Mouse (Mus musculus) macrophage (primary cell): ENCODE data around the gene 1190002N15Rik. TPM values are rescaled to one million over a fixed set of nuclear protein-coding genes. Genes with fewer than 3 reads are reported as not detected.

ENCODE experiments used
- H3K27ac ChIP-seq: fragments of 350-480 bp; formaldehyde crosslinking; 2 replicates; pipeline ENCODE4 v1.9.0; 2021
- H3K36me3 ChIP-seq: fragments of 350-480 bp; formaldehyde crosslinking; 2 replicates; pipeline ENCODE4 v1.9.0; 2021; ENCODE audit errors: inconsistent target
- H3K4me3 ChIP-seq: fragments of 350-480 bp; formaldehyde crosslinking; 2 replicates; pipeline ENCODE4 v1.9.0; 2021; ENCODE audit errors: inconsistent target
- H3K79me2 ChIP-seq: fragments of 350-480 bp; formaldehyde crosslinking; 2 replicates; pipeline ENCODE4 v1.9.0; 2021; ENCODE audit errors: inconsistent target
- WGBS: methylation state at CpG from one replicate; pipeline ENCODE4 v1.1.7; 2026; ENCODE audit warnings: inconsistent platforms; ENCODE audit not compliant: missing documents; 5-methylcytosine and 5-hydroxymethylcytosine counted together
- polyA plus RNA-seq: library from polyadenylated mRNA; stranded (reverse); fragments of 250-400 nt; gene quantifications from 3 replicates; pipeline ENCODE4 v1.2.4, GENCODE M21; 2018; ENCODE audit warnings: inconsistent platforms

1190002N15Rik gene
- polyA plus RNA-seq, 1 experiment from 2014 or later, result 25.6 TPM

DNA sequence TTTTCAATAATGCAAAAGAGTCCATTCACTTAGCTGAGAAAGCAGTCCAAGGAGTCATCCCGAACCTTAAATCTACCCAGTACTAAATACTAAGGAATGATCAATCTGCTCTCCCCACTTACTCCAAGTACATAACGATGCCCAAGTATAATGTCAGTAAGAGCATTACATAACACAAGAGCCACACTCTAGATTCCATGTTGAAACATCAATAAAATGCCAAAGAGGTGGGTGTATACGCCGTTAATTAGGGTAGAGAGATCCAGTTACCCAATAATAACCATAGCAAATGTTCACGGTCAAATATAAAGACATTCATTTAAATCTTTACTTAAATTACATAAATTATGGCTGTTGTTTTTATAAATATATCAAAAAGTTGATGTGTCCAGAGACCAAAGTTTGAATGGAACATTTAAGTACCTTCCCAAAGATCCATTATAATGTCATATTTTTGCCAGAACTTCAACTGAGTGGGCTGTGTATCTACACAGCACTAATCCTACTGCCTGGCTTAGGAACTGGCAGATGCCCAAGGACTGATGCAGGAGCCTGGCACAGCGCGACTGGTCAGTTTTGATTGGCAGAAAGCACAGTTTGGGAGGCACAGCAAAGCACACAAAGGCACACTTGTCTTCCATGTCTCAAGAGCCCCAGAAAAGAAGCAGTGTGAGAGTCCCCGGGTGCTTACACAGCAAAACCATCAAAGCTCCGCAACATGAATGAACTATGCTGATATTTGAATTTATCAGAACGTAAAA lies 55.5 kb downstream of the 1190002N15Rik start:
- whole genome bisulfite sequencing, result 92% methylated on average over 10 of the region's 10 CpGs
- Histone ChIP-seq H3K36me3 (no peaks in the 10 kb centered on the region), H3K4me3 (no peak overlapping the region), H3K27ac (no peak overlapping the region), H3K79me2 (no peaks in the 10 kb centered on the region)

DNA sequence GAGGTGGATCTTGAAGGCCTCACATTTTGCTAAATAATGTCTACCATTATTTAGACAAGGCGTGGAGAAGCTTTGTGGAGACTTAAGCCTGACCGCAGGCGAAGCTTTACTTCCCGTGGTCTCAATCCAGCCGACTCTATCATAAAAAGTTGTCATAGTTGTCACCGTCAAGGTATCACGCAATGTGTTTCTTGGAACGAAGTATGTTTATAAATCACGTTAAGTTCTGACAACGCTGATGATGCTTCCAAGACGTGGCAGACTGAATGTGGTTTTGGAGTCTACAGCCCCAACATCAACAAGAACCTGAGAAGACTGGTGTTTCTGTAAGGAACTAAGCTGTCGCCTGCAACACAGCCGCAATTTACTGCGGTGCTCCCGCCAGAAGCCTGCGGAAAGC lies 56.8 kb downstream of the 1190002N15Rik start:
- no peak overlapping the region for H3K27ac ChIP-seq
- WGBS, result 86% methylated on average over 16 of the region's 16 CpGs
- no peak overlapping the region for H3K4me3 ChIP-seq
- H3K36me3 ChIP-seq, result no peaks in the 10 kb centered on the region
- no peaks in the 10 kb centered on the region for H3K79me2 ChIP-seq

DNA sequence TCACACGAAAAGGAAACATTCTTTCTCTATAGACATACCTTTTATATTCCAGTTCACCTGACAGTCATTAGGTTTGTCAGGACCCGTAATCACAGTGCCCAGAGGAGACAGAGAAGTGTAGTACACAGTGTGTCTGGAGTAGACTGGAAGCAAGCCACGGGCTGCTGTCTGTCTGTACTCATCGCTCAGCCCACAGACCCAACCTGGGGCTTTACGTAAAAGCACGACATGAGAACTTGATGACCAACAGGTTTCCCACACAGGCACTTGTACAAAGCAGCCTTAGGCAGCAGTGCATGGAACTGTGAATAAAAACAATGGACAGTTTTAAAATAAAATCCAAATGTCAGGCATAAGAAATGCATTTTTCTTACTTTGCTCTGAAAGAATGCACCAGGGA lies 58.5 kb downstream of the 1190002N15Rik start:
- H3K4me3 ChIP-seq, result no peak overlapping the region
- 95% methylated on average over 6 of the region's 6 CpGs for WGBS

DNA sequence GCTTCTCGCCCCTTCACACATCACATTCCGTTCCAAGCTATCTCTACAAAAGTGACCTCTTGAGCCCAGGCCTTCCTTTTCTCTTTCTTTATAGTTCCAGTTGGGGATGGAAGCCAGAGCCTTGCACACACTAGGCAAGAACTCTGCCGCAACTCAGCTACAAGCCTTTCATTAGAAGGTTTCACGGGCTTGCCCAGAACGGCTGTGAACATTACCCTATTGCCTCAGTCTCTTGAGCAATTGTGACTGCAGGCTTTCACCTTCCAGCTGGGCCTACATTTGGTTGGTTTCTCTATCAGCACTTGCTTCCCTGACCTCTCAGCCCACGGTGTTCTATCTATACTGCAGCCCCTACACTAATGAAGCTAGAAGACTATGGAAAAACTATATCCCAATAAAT lies 58.9 kb downstream of the 1190002N15Rik start:
- 97% methylated on average over 6 of the region's 6 CpGs for WGBS
- no peaks in the 10 kb centered on the region for H3K36me3 ChIP-seq

More for the DNA sequence above, 58.5 kb downstream of the 1190002N15Rik start:
- Histone ChIP-seq H3K27ac (no peak overlapping the region), H3K36me3 (no peaks in the 10 kb centered on the region), H3K79me2 (no peaks in the 10 kb centered on the region)

DNA sequence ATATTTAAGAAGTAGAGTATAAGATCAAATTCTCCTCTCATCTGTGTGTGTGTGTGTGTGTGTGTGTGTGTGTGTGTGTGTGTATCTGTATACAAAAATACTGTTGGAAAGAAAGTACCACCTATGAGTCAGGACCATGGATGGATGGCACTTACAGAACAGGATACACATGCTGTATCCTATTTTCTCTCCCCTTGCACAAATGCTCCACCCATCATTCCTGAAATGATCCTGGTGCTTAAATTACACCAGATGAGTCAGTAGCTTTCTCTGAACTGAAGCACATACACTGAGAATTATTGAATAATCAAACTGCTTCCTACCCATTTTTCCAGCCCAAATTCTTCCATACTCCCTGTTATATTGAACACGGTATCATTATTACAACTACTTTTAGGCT lies 61.9 kb downstream of the 1190002N15Rik start:
- H3K79me2 ChIP-seq, result no peaks in the 10 kb centered on the region
- 100% methylated on average over 1 of the region's 1 CpGs for WGBS
- no peak overlapping the region for H3K27ac ChIP-seq
- no peaks in the 10 kb centered on the region for H3K36me3 ChIP-seq
- no peak overlapping the region for H3K4me3 ChIP-seq

More for the DNA sequence above, 58.9 kb downstream of the 1190002N15Rik start:
- H3K79me2 ChIP-seq, result no peaks in the 10 kb centered on the region
- no peak overlapping the region for H3K4me3 ChIP-seq
- H3K27ac ChIP-seq, result no peak overlapping the region

DNA sequence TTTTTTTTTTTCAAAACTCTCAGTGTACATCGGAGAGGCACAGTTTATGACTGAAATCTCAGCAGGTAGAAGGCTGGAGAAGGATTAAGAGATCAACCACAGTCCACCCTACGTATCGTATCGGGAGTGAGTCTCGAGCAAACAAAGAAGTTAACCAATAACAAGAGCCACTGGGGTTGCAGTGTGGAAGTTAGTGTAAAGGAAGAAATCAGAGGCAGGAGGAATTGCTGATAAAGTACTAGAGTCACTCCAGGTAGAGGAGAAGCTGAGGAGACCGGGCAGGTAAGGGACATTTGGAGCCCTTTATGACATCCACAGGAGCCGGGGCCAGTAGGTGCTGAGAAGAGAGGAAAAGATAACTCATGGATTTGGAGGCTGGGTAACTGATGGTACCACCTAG lies 64.0 kb downstream of the 1190002N15Rik start:
- WGBS, result 72% methylated on average over 7 of the region's 7 CpGs
- Histone ChIP-seq H3K4me3 (no peak overlapping the region), H3K27ac (no peak overlapping the region)

DNA sequence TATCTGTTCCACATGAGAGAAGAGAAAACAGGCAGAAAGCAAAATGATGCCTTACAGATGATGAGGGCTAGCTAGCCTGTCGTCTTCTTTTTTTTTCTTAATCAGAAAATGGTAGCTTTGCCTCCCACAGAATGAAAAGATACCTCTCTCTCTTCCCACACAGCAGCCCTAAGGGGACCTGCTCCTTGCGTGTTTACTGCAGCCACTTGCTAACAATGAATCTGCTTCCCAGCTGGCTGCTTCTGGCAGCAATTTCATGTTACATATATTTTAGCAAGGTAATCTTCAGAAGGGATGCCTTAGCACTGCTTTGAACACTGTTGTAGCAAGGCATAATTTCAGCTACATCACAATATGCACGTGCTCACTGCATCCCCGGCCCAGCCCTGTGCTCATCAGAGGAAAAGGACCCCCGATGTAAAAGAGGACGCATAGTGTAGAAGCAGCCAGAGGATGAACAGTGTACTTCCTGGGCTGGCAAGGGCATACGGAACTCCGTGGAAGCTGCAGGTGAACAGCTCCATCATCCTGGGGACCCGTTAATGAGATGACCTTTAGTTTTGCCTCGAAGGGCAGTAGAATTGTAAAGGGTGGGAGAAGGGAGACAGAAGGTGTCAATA lies 64.8 kb downstream of the 1190002N15Rik start:
- no peaks in the 10 kb centered on the region for H3K36me3 ChIP-seq
- H3K4me3 ChIP-seq, result no peak overlapping the region
- no peak overlapping the region for H3K27ac ChIP-seq
- WGBS, result 77% methylated on average over 10 of the region's 10 CpGs
- no peaks in the 10 kb centered on the region for H3K79me2 ChIP-seq

More for the DNA sequence above, 64.0 kb downstream of the 1190002N15Rik start:
- Histone ChIP-seq H3K79me2 (no peaks in the 10 kb centered on the region), H3K36me3 (no peaks in the 10 kb centered on the region)

DNA sequence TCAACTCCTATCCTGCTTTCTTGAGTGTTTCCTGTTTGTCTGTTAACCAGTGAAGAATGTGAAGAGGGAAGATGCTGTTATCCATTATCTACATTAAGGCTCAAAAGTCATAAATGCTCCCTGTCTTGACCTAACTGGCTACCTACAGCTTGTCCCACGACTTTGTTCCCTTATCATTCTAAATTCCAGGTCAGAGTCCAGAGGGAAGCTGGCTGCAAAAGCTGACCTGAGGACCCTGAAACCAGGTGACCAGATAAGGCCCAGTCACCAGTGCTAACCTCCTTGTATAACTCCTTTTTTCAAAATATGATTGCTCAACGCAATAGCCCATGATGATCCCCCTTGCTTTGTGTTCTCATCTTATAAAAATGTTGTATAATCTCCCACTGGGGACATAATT lies 66.4 kb downstream of the 1190002N15Rik start:
- H3K36me3 ChIP-seq, result no peaks in the 10 kb centered on the region
- H3K27ac ChIP-seq, result no peak overlapping the region
- no peaks in the 10 kb centered on the region for H3K79me2 ChIP-seq
- H3K4me3 ChIP-seq, result no peak overlapping the region
- 55% methylated on average over 2 of the region's 2 CpGs for WGBS

Other genes starting within 250 kb of the 1190002N15Rik start
- 108 to 246 TPM (median 219 TPM) in 3 replicates for gene Slc9a9, start 131.8 kb upstream of the 1190002N15Rik start, polyA plus RNA-seq